Mouse (Mus musculus) ES-Bruce4 (cell line): Measurements from ENCODE around the gene Cyp26c1.

Source experiments
- CTCF ChIP-seq: IDR thresholded peaks from one replicate; pipeline ENCODE4 v1.8.1; 2011; ENCODE audit warnings: low read depth, low read length
- EP300 ChIP-seq: IDR thresholded peaks from 2 replicates; pipeline ENCODE4 v1.6.1; 2011; ENCODE audit warnings: low read depth, low read length; ENCODE audit not compliant: insufficient read depth
- POLR2A ChIP-seq: IDR thresholded peaks from one replicate; pipeline ENCODE4 v1.8.1; 2011; ENCODE audit warnings: low read length; ENCODE audit not compliant: insufficient read depth

- TF ChIP-seq POLR2A (no peak), CTCF (no peak), EP300 (no peak)
Measured at GRCm38 (mm10) chr19:37715980-37716379, 30.6 kb downstream of the Cyp26c1 start.
